Mouse (Mus musculus) neural tube, embryonic 11.5 days (tissue): ENCODE results near the gene Exoc3l4. TPM values are rescaled to one million over a fixed set of nuclear protein-coding genes. Genes with fewer than 3 reads are reported as not detected.

ENCODE experiments used
- ATAC-seq: fragments of 200-750 bp; cut with Nextera tagmentation; 2 replicates; pipeline ENCODE4 v1.8.0; 2017; ENCODE audit warnings: moderate number of reproducible peaks, mild to moderate bottlenecking, moderate TSS enrichment, moderate library complexity; ENCODE audit not compliant: insufficient read depth, low FRiP score, low TSS enrichment
- DNase-seq: peaks from one replicate; pipeline ENCODE4 v3.0.0-alpha.2; 2015; ENCODE audit warnings: low spot score
- H3K27ac ChIP-seq: fragments of 300-500 bp; sonication (generic); 2 replicates; pipeline ENCODE4 v1.5.1; 2014; ENCODE audit warnings: low read depth, mild to moderate bottlenecking, low read length
- H3K27me3 ChIP-seq: fragments of 300-500 bp; sonication (generic); 2 replicates; pipeline ENCODE4 v1.6.1; 2014; ENCODE audit warnings: mild to moderate bottlenecking, low read length, mixed read lengths; ENCODE audit not compliant: control insufficient read depth, insufficient read depth
- H3K36me3 ChIP-seq: fragments of 300-500 bp; sonication (generic); 2 replicates; pipeline ENCODE4 v1.6.1; 2014; ENCODE audit warnings: mild to moderate bottlenecking, low read length, moderate library complexity, mixed read lengths; ENCODE audit not compliant: control insufficient read depth, insufficient read depth
- H3K4me1 ChIP-seq: fragments of 300-500 bp; sonication (generic); 2 replicates; pipeline ENCODE4 v1.6.1; 2014; ENCODE audit warnings: low read length, mixed read lengths; ENCODE audit not compliant: control insufficient read depth, insufficient read depth
- H3K4me2 ChIP-seq: fragments of 300-500 bp; sonication (generic); 2 replicates; pipeline ENCODE4 v1.6.1; 2014; ENCODE audit warnings: low read depth, mild to moderate bottlenecking, moderate library complexity
- H3K4me3 ChIP-seq: fragments of 300-500 bp; sonication (generic); 2 replicates; pipeline ENCODE4 v1.5.1; 2014; ENCODE audit warnings: low read depth, low read length
- H3K9ac ChIP-seq: fragments of 300-500 bp; sonication (generic); 2 replicates; pipeline ENCODE4 v1.6.1; 2014; ENCODE audit warnings: mild to moderate bottlenecking, low read length
- H3K9me3 ChIP-seq: fragments of 300-500 bp; sonication (generic); 2 replicates; pipeline ENCODE4 v1.6.1; 2016; ENCODE audit warnings: low read length; ENCODE audit not compliant: control insufficient read depth
- WGBS: fragments of 180-500 bp; shearing (Covaris S2); extraction: QIAGEN DNeasy Blood & Tissue Kit; methylation state at CpG from one replicate; pipeline ENCODE4 v1.1.7; 2014; 5-methylcytosine and 5-hydroxymethylcytosine counted together
- polyA plus RNA-seq: library from polyadenylated mRNA; unstranded; fragments of >200 nt; fragmentation: Nextera tagmentation; extraction: Ambion mirVana; gene quantifications from 2 replicates; pipeline ENCODE4 v1.2.1, GENCODE M21; 2014

The Exoc3l4 gene
- 5.3 and 6.6 TPM in 2 replicates for polyA plus RNA-seq

GRCm38 (mm10) chr12:111416921-111417779, at the start of gene Exoc3l4:
Exoc3l4 (plus strand) TSS chr12:111417017.
- H3K9ac ChIP-seq: peak within 1 kb of the TSS; percentile 36; the same call in 1 of the 2 replicates
- 5% methylated on average over 17 of the region's 17 CpGs for WGBS
- H3K4me2 ChIP-seq: peak within 1 kb of the TSS; percentile 36
- H3K27me3 ChIP-seq: peaks cover 13% of the 10 kb centered on the region
- H3K4me1 ChIP-seq: peaks cover 2% of the 10 kb centered on the region
- no peak within 1 kb of the TSS for H3K27ac ChIP-seq
- H3K4me3 ChIP-seq: no peak within 1 kb of the TSS
- ATAC-seq: no peak
- no peak for DNase-seq
- no peaks in the 10 kb centered on the region for H3K9me3 ChIP-seq
- no peaks in the 10 kb centered on the region for H3K36me3 ChIP-seq

GRCm38 (mm10) chr12:111367065-111367464, 49.8 kb upstream of the Exoc3l4 start:
- Histone ChIP-seq H3K27ac (no peak overlapping the region), H3K27me3 (no peaks in the 10 kb centered on the region), H3K36me3 (no peaks in the 10 kb centered on the region), H3K4me3 (no peak overlapping the region), H3K4me1 (peaks cover 4% of the 10 kb centered on the region; the same call in 1 of the 2 replicates), H3K9ac (no peak overlapping the region), H3K4me2 (no peak overlapping the region), H3K9me3 (no peaks in the 10 kb centered on the region)
- WGBS: 88% methylated on average over 7 of the region's 7 CpGs
- no peak for ATAC-seq
- no peak for DNase-seq

GRCm38 (mm10) chr12:111370249-111370648, 46.6 kb upstream of the Exoc3l4 start:
- no peak overlapping the region for H3K9ac ChIP-seq
- no peaks in the 10 kb centered on the region for H3K27me3 ChIP-seq
- ATAC-seq (no peak), DNase-seq (no peak)
- H3K4me1 ChIP-seq: peaks cover 4% of the 10 kb centered on the region; the same call in 1 of the 2 replicates
- H3K36me3 ChIP-seq: no peaks in the 10 kb centered on the region
- H3K9me3 ChIP-seq: no peaks in the 10 kb centered on the region
- no peak overlapping the region for H3K27ac ChIP-seq
- H3K4me2 ChIP-seq: no peak overlapping the region
- H3K4me3 ChIP-seq: no peak overlapping the region
- 65% methylated on average over 4 of the region's 4 CpGs for WGBS

- Histone ChIP-seq H3K9me3 (no peaks in the 10 kb centered on the region), H3K4me1 (peaks cover 10% of the 10 kb centered on the region; the same call in 1 of the 2 replicates), H3K9ac (no peak overlapping the region), H3K4me3 (no peak overlapping the region), H3K27me3 (no peaks in the 10 kb centered on the region), H3K4me2 (no peak overlapping the region), H3K27ac (no peak overlapping the region), H3K36me3 (no peaks in the 10 kb centered on the region)
- WGBS: 90% methylated on average over 7 of the region's 7 CpGs
- ATAC-seq (no peak), DNase-seq (no peak)
Observed at GRCm38 (mm10) chr12:111371905-111372304, 44.9 kb upstream of the Exoc3l4 start.

GRCm38 (mm10) chr12:111373411-111373810, 43.4 kb upstream of the Exoc3l4 start:
- ATAC-seq (no peak), DNase-seq (no peak)
- Histone ChIP-seq H3K4me3 (no peak overlapping the region), H3K9me3 (no peaks in the 10 kb centered on the region), H3K36me3 (no peaks in the 10 kb centered on the region), H3K27ac (no peak overlapping the region), H3K4me1 (peaks cover 8% of the 10 kb centered on the region; the same call in 1 of the 2 replicates), H3K4me2 (no peak overlapping the region), H3K27me3 (no peaks in the 10 kb centered on the region), H3K9ac (no peak overlapping the region)
- WGBS: 76% methylated on average over 6 of the region's 6 CpGs

- WGBS: 87% methylated on average over 10 of the region's 10 CpGs
- no peak for DNase-seq
- no peak overlapping the region for H3K9ac ChIP-seq
Observed at GRCm38 (mm10) chr12:111374727-111375126, 42.1 kb upstream of the Exoc3l4 start.

GRCm38 (mm10) chr12:111375559-111375958, 41.3 kb upstream of the Exoc3l4 start:
- H3K27ac ChIP-seq: no peak overlapping the region
- H3K9me3 ChIP-seq: no peaks in the 10 kb centered on the region
- ATAC-seq (no peak), DNase-seq (no peak)
- H3K9ac ChIP-seq: no peak overlapping the region
- H3K36me3 ChIP-seq: no peaks in the 10 kb centered on the region
- peaks cover 10% of the 10 kb centered on the region; the same call in 1 of the 2 replicates for H3K4me1 ChIP-seq
- H3K4me3 ChIP-seq: peak overlapping the region; percentile 97
- 71% methylated on average over 12 of the region's 12 CpGs for WGBS
- no peaks in the 10 kb centered on the region for H3K27me3 ChIP-seq
- H3K4me2 ChIP-seq: peak overlapping the region; percentile 90

More at GRCm38 (mm10) chr12:111374727-111375126, 42.1 kb upstream of the Exoc3l4 start:
- no peaks in the 10 kb centered on the region for H3K36me3 ChIP-seq
- H3K4me1 ChIP-seq: peaks cover 10% of the 10 kb centered on the region; the same call in 1 of the 2 replicates
- ATAC-seq: no peak
- no peak overlapping the region for H3K4me2 ChIP-seq
- H3K9me3 ChIP-seq: no peaks in the 10 kb centered on the region
- no peak overlapping the region for H3K4me3 ChIP-seq
- H3K27ac ChIP-seq: no peak overlapping the region
- no peaks in the 10 kb centered on the region for H3K27me3 ChIP-seq

- H3K4me3 ChIP-seq: peak overlapping the region; percentile 97
- H3K9ac ChIP-seq: peak overlapping the region; percentile 89
- H3K9me3 ChIP-seq: no peaks in the 10 kb centered on the region
- H3K27me3 ChIP-seq: no peaks in the 10 kb centered on the region
- H3K27ac ChIP-seq: no peak overlapping the region
- H3K36me3 ChIP-seq: no peaks in the 10 kb centered on the region
- H3K4me1 ChIP-seq: peaks cover 10% of the 10 kb centered on the region; the same call in 1 of the 2 replicates
- no peak for DNase-seq
- H3K4me2 ChIP-seq: peak overlapping the region; percentile 90
- no peak for ATAC-seq
- 52% methylated on average over 6 of the region's 6 CpGs for WGBS
Observed at GRCm38 (mm10) chr12:111376053-111376452, 40.8 kb upstream of the Exoc3l4 start.
